Mouse (Mus musculus) limb, embryonic 14.5 days (tissue): ENCODE results near the gene Sel1l3. TPM values are rescaled to one million over a fixed set of nuclear protein-coding genes. Genes with fewer than 3 reads are reported as not detected.
A peak's percentile ranks its signal among the peaks of the same experiment; 100 is the strongest.

ENCODE experiments used
- ATAC-seq: fragments of 200-750 bp; cut with Nextera tagmentation; 2 replicates; pipeline ENCODE4 v1.8.0; 2017; ENCODE audit warnings: low read depth, moderate number of reproducible peaks, moderate TSS enrichment; ENCODE audit not compliant: low FRiP score
- DNase-seq: peaks from one replicate; pipeline ENCODE4 v3.0.0-alpha.2; 2015; ENCODE audit warnings: low spot score
- H3K27ac ChIP-seq: fragments of 300-500 bp; sonication (generic); replicated peaks from 2 replicates; pipeline ENCODE4 v1.5.1; 2014; ENCODE audit warnings: low read depth, mild to moderate bottlenecking, low read length, moderate library complexity, mixed read lengths
- H3K27me3 ChIP-seq: fragments of 300-500 bp; sonication (generic); 2 replicates; pipeline ENCODE4 v1.6.1; 2014; ENCODE audit warnings: low read length, mixed read lengths; ENCODE audit not compliant: control insufficient read depth, insufficient read depth
- H3K36me3 ChIP-seq: fragments of 300-500 bp; sonication (generic); 2 replicates; pipeline ENCODE4 v1.6.1; 2014; ENCODE audit warnings: mild to moderate bottlenecking, low read length, moderate library complexity, mixed read lengths; ENCODE audit not compliant: control insufficient read depth, insufficient read depth
- H3K4me1 ChIP-seq: fragments of 300-500 bp; sonication (generic); 2 replicates; pipeline ENCODE4 v1.6.1; 2014; ENCODE audit warnings: antibody characterized with exemption, low read length, mixed read lengths; ENCODE audit not compliant: control insufficient read depth, insufficient read depth
- H3K4me2 ChIP-seq: fragments of 300-500 bp; sonication (generic); replicated peaks from 2 replicates; pipeline ENCODE4 v1.6.1; 2014; ENCODE audit warnings: low read depth, mild to moderate bottlenecking, low read length, moderate library complexity; ENCODE audit not compliant: severe bottlenecking
- H3K4me3 ChIP-seq: fragments of 300-500 bp; sonication (generic); replicated peaks from 2 replicates; pipeline ENCODE4 v1.5.1; 2014; ENCODE audit warnings: low read length
- H3K9ac ChIP-seq: fragments of 300-500 bp; sonication (generic); 2 replicates; pipeline ENCODE4 v1.6.1; 2014; ENCODE audit warnings: mild to moderate bottlenecking, low read depth, low read length, moderate library complexity; ENCODE audit not compliant: severe bottlenecking
- H3K9me3 ChIP-seq: fragments of 300-500 bp; sonication (generic); 2 replicates; pipeline ENCODE4 v1.6.1; 2016; ENCODE audit warnings: low read length; ENCODE audit not compliant: control insufficient read depth
- POLR2A ChIP-seq: fragments of 200-500 bp; IDR thresholded peaks from 2 replicates; pipeline ENCODE4 v1.8.0; 2012; ENCODE audit warnings: inconsistent platforms, mild to moderate bottlenecking, moderate library complexity, borderline replicate concordance; ENCODE audit not compliant: insufficient read depth, insufficient read length; ENCODE audit errors: extremely low read depth
- WGBS: fragments of 180-500 bp; shearing (Covaris S2); extraction: QIAGEN DNeasy Blood & Tissue Kit; methylation state at CpG from one replicate; pipeline ENCODE4 v1.1.7; 2014; 5-methylcytosine and 5-hydroxymethylcytosine counted together
- polyA plus RNA-seq, 2 experiments: library from polyadenylated mRNA; depleted of rRNA in 1 of 2; stranded (reverse) in 1 of 2; unstranded in 1 of 2; fragments of >200 nt; fragmentation: Nextera tagmentation in 1 of 2; extraction: Ambion mirVana in 1 of 2; gene quantifications; 2 replicates each; pipeline versions ENCODE4 v1.2.1 to v1.2.3; 2012 to 2014

Gene Sel1l3
- polyA plus RNA-seq (2012; rRNA removed) (4.6 and 5.1 TPM in 2 replicates), polyA plus RNA-seq (2014; fragmentation: Nextera tagmentation; extraction: Ambion mirVana) (2.7 and 3.6 TPM in 2 replicates)

- peak within 1 kb of the TSS; percentile 62 for H3K4me3 ChIP-seq
- H3K27ac ChIP-seq, result no peak within 1 kb of the TSS
- no peaks in the 10 kb centered on the region for H3K9me3 ChIP-seq
- peaks cover 15% of the 10 kb centered on the region; the same call in 1 of the 2 replicates for H3K4me1 ChIP-seq
- no peaks in the 10 kb centered on the region for H3K36me3 ChIP-seq
- WGBS, result 2% methylated on average over 25 of the region's 29 CpGs
- peaks cover 28% of the 10 kb centered on the region for H3K27me3 ChIP-seq
- ATAC-seq, result 0 out of 2 replicates have a peak, but pooled peaks have one; percentile 16
- H3K9ac ChIP-seq, result peak within 1 kb of the TSS; percentile 59
- TF ChIP-seq POLR2A, result no peak
- H3K4me2 ChIP-seq, result peak within 1 kb of the TSS; percentile 100
- DNase-seq, result no peak
These were observed at the start of gene Sel1l3 for GRCm38 (mm10) chr5:53213711-53214352. Sel1l3 (minus strand) TSS chr5:53213927.

DNA sequence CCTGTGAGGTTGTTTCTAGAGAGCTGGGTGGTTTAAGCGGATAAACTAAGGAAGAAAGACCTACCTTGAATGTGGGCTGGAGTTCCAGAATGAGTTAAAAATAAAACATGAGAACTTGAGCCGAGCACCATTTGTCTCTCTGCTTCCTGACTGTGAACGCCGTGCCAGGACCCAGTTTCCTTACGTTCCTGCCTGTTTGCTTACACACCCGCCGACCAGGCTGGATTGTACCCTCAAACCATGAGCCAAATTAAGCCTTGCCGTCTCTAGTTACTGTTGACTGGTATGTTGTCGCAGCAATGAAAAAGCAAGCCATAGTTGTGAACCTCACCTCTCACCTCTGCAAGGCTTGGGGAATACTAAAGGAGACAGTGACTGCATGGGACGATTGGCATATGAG is 48.3 kb upstream of the Sel1l3 start:
- ATAC-seq, result no peak

DNA sequence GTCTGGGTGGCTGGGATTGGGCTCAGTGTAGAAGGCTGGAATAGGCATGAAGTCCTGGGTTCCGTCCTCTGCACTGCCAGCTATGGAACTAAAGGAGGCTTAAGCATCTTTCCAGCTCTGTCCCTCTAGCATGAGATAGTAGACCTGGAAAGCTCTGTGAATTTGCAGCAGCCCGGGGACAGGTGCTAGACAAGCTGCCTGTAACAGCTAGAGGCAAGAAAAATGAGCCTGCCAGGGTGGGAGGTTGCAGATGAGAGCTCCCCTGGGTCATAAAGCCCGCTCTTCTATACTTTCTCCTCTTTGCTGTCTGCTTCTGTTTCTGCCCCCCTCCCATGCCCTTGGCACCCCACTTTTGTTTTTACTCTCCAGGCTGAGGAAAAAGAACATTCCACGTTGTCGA is 46.2 kb upstream of the Sel1l3 start:
- no peak for TF ChIP-seq POLR2A
- H3K27ac ChIP-seq, result no peak overlapping the region
- H3K4me3 ChIP-seq, result no peak overlapping the region
- peaks cover 12% of the 10 kb centered on the region for H3K4me1 ChIP-seq
- 46% methylated on average over 5 of the region's 5 CpGs for WGBS
- no peak overlapping the region for H3K4me2 ChIP-seq
- H3K27me3 ChIP-seq, result peaks cover 12% of the 10 kb centered on the region; the same call in 1 of the 2 replicates
- DNase-seq (no peak), ATAC-seq (no peak; the same call in 1 of the 2 replicates)
- H3K36me3 ChIP-seq, result no peaks in the 10 kb centered on the region
- H3K9ac ChIP-seq, result no peak overlapping the region
- H3K9me3 ChIP-seq, result no peaks in the 10 kb centered on the region

More for the DNA sequence above, 48.3 kb upstream of the Sel1l3 start:
- no peak overlapping the region for H3K27ac ChIP-seq
- no peak overlapping the region for H3K4me3 ChIP-seq
- H3K27me3 ChIP-seq, result peaks cover 12% of the 10 kb centered on the region; the same call in 1 of the 2 replicates
- H3K9me3 ChIP-seq, result no peaks in the 10 kb centered on the region
- H3K9ac ChIP-seq, result no peak overlapping the region
- no peak for DNase-seq
- no peak overlapping the region for H3K4me2 ChIP-seq
- 70% methylated on average over 10 of the region's 10 CpGs for WGBS
- H3K36me3 ChIP-seq, result no peaks in the 10 kb centered on the region
- peaks cover 12% of the 10 kb centered on the region for H3K4me1 ChIP-seq
- no peak for TF ChIP-seq POLR2A

DNA sequence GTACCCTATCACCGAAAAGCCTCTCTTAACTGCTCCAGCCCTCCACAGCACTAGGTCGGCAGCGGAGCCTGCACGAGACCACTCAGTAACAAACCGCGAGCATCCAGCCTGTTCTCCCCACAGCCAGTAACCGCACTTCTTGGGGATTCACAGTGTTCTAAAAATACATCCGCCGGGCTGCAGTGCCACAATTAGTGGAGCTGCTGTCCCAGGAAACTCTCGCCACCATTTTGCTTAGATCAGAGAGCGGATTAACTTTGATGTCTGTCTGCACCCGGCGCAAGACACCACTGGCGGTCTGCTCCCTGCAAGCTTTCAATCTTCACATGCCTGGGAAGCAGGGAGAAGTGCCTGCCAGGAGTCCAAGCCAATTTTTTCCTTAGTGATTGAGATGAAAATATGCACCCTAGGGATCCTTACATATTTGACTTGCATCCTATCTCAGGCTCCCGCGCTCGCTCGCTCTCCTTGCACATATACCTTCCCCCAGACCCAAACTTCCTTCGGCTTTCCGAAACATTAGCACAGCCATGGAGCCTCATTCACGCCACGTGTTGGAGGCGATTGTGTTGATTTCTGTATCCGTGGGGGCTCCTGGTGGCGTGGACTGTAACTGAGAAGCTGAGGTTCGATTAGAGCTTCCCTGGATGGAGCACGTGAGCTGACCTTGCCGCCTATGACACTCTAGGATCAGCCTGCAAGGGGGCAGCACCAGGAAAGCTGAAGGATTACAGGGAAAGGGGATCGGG is 44.5 kb upstream of the Sel1l3 start:
- DNase-seq, result peak; percentile 60
- no peaks in the 10 kb centered on the region for H3K36me3 ChIP-seq

DNA sequence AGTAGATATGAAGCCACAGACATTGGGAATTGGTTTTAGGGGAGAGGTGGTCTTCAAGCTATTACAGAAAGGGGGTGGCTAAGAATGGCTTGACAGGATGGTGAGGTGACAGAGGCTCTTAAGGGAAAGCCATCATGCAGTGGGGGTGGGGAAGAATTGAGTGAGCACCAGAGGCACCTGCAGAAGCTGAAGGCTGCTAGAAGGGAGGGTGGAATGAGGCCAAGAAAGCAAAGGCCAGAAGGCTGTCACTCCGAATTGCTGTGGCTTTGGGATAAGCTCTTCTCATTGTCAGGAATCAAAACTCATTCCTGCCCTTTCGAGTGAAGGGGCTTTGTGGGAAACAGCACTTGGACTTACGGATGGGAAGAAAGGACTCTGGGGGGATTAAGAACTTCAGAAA is 41.1 kb upstream of the Sel1l3 start:
- DNase-seq (no peak), ATAC-seq (no peak)
- no peak for TF ChIP-seq POLR2A
- Histone ChIP-seq H3K9me3 (no peaks in the 10 kb centered on the region), H3K4me1 (peaks cover 12% of the 10 kb centered on the region), H3K27ac (no peak overlapping the region), H3K4me3 (no peak overlapping the region), H3K4me2 (no peak overlapping the region), H3K9ac (no peak overlapping the region), H3K36me3 (no peaks in the 10 kb centered on the region), H3K27me3 (peaks cover 12% of the 10 kb centered on the region; the same call in 1 of the 2 replicates)
- WGBS, result 75% methylated on average over 3 of the region's 3 CpGs

More for the DNA sequence above, 44.5 kb upstream of the Sel1l3 start:
- peak; percentile 62; the same call in 1 of the 2 replicates for ATAC-seq
- peak overlapping the region; percentile 13 for H3K9ac ChIP-seq
- peak overlapping the region; percentile 64 for H3K4me2 ChIP-seq
- peaks cover 12% of the 10 kb centered on the region; the same call in 1 of the 2 replicates for H3K27me3 ChIP-seq
- H3K4me3 ChIP-seq, result peak overlapping the region; percentile 36
- no peak for TF ChIP-seq POLR2A
- no peaks in the 10 kb centered on the region for H3K9me3 ChIP-seq
- 2% methylated on average over 29 of the region's 29 CpGs for WGBS
- no peak overlapping the region for H3K27ac ChIP-seq
- H3K4me1 ChIP-seq, result peaks cover 12% of the 10 kb centered on the region
